Mouse (Mus musculus) midbrain, postnatal 0 days (tissue): ENCODE results near the gene Mettl25. TPM values are rescaled to one million over a fixed set of nuclear protein-coding genes. Genes with fewer than 3 reads are reported as not detected.

ENCODE experiments used
- ATAC-seq: fragments of 200-750 bp; cut with Nextera tagmentation; 2 replicates; pipeline ENCODE4 v1.8.0; 2017; ENCODE audit warnings: moderate number of reproducible peaks, mild to moderate bottlenecking, moderate TSS enrichment, moderate library complexity; ENCODE audit not compliant: low FRiP score
- DNase-seq: peaks from one replicate; pipeline ENCODE4 v3.0.0-alpha.2; 2015; ENCODE audit warnings: low spot score
- H3K27ac ChIP-seq: fragments of 300-500 bp; sonication (generic); 2 replicates; pipeline ENCODE4 v1.5.1; 2014; ENCODE audit warnings: low read depth, mild to moderate bottlenecking, low read length, mixed read lengths
- H3K27me3 ChIP-seq: fragments of 300-500 bp; sonication (generic); 2 replicates; pipeline ENCODE4 v1.6.1; 2014; ENCODE audit warnings: low read length, control low read depth, mixed read lengths; ENCODE audit not compliant: insufficient read depth
- H3K36me3 ChIP-seq: fragments of 300-500 bp; sonication (generic); 2 replicates; pipeline ENCODE4 v1.6.1; 2014; ENCODE audit warnings: low read length, control low read depth, mixed read lengths; ENCODE audit not compliant: insufficient read depth
- H3K4me1 ChIP-seq: fragments of 300-500 bp; sonication (generic); 2 replicates; pipeline ENCODE4 v1.6.1; 2014; ENCODE audit warnings: mild to moderate bottlenecking, control low read depth, antibody characterized with exemption, low read length, mixed read lengths; ENCODE audit not compliant: insufficient read depth
- H3K4me2 ChIP-seq: fragments of 300-500 bp; sonication (generic); 2 replicates; pipeline ENCODE4 v1.6.1; 2014; ENCODE audit warnings: low read depth, mild to moderate bottlenecking, low read length, mixed read lengths; ENCODE audit not compliant: poor library complexity, severe bottlenecking
- H3K4me3 ChIP-seq: fragments of 300-500 bp; sonication (generic); 2 replicates; pipeline ENCODE4 v1.5.1; 2014; ENCODE audit warnings: low read depth, mild to moderate bottlenecking, low read length, moderate library complexity
- H3K9ac ChIP-seq: fragments of 300-500 bp; sonication (generic); replicated peaks from 2 replicates; pipeline ENCODE4 v1.6.1; 2014; ENCODE audit warnings: mild to moderate bottlenecking, low read length, moderate library complexity, mixed read lengths; ENCODE audit not compliant: poor library complexity, severe bottlenecking
- H3K9me3 ChIP-seq: fragments of 300-500 bp; sonication (generic); 2 replicates; pipeline ENCODE4 v1.6.1; 2016; ENCODE audit warnings: low read length, control low read depth
- CTCF ChIP-seq: IDR thresholded peaks from 2 replicates; pipeline ENCODE4 v1.5.1; 2016; ENCODE audit warnings: antibody characterized with exemption, mild to moderate bottlenecking
- WGBS: fragments of 180-500 bp; shearing (Covaris S2); extraction: QIAGEN DNeasy Blood & Tissue Kit; methylation state at CpG from one replicate; pipeline ENCODE4 v1.1.7; 2014; 5-methylcytosine and 5-hydroxymethylcytosine counted together
- polyA plus RNA-seq: library from polyadenylated mRNA; unstranded; fragments of >200 nt; fragmentation: Nextera tagmentation; extraction: Ambion mirVana; gene quantifications from 2 replicates; pipeline ENCODE4 v1.2.1, GENCODE M21; 2015
- total RNA-seq: library from RNA; depleted of rRNA; stranded (reverse); fragments of >200 nt; gene quantifications from 2 replicates; pipeline ENCODE4 v1.2.3, GENCODE M21; 2014; rRNA removed

Mettl25 gene
- total and polyA plus RNA-seq, 2 experiments from 2014 or later = 17.7 to 29.7 TPM

DNA sequence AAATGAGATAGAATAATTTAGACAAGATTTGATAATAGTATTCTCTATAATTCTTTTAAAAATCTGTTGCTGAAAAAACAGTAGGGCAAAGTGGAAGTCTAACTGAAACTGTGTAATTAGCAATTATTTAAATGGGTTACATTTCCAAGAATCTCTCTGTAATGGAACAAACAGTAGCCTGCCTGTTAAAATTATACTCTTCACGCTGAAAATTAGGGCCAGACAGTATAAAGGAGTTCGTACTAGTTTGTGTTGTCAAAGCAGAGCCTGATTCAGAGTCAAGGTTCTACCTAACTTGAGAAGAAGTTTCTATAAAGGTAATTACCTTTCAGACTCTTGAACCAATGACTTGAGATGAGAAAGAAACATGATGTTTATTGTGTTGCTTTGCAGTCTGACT, 113.4 kb downstream of the Mettl25 start:
- WGBS = 68% methylated on average over 2 of the region's 2 CpGs
- H3K4me1 ChIP-seq = no peaks in the 10 kb centered on the region
- no peak for DNase-seq

DNA sequence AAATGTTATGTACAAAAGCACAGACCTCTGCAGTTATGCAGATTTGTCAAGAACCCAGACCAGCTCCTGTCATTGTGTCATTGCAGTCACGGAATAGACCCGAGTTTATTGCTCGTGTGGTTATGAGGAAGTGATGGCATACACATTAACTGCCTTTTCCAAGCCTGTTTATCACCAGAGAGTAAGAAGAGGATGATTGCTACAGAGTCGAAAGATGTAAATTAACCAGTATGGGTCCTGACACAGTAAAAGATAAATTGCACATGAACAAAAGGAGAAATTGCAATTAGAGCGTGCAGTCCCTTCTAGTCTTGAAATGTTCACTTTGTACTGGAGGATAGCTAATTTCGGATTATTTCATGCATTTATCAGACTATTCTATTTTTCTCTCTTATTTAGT, 113.8 kb downstream of the Mettl25 start:
- WGBS = 78% methylated on average over 6 of the region's 6 CpGs
- H3K9me3 ChIP-seq = no peaks in the 10 kb centered on the region
- H3K4me3 ChIP-seq = no peak overlapping the region
- TF ChIP-seq CTCF = no peak
- DNase-seq = no peak
- H3K4me1 ChIP-seq = no peaks in the 10 kb centered on the region
- no peak for ATAC-seq
- no peak overlapping the region for H3K27ac ChIP-seq
- H3K9ac ChIP-seq = no peak overlapping the region
- no peak overlapping the region for H3K4me2 ChIP-seq
- no peaks in the 10 kb centered on the region for H3K36me3 ChIP-seq
- H3K27me3 ChIP-seq = no peaks in the 10 kb centered on the region

More for the DNA sequence above, 113.4 kb downstream of the Mettl25 start:
- ATAC-seq = no peak
- no peak overlapping the region for H3K4me3 ChIP-seq
- no peak for TF ChIP-seq CTCF
- H3K36me3 ChIP-seq = no peaks in the 10 kb centered on the region
- H3K27me3 ChIP-seq = no peaks in the 10 kb centered on the region
- H3K27ac ChIP-seq = no peak overlapping the region
- no peak overlapping the region for H3K4me2 ChIP-seq
- H3K9me3 ChIP-seq = no peaks in the 10 kb centered on the region
- no peak overlapping the region for H3K9ac ChIP-seq

DNA sequence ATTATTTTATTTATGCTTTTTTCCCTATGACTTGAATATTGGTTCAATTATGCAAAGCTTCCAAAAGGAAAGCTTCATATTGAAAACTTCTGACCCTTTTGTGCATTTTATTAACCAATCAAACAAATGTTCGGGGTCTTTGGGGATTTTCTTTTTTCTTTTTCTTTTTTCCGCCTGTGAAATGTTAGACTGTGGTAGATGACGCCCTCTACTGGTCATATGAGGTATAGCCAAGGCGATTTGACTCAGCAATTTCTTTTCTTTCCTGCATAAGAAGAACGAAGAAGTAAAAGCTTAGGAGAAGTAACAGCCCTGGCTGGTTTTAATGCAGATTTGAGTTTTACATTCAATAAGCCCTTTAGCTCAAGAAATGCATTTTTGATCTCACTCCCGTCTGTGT, 126.3 kb downstream of the Mettl25 start:
- no peaks in the 10 kb centered on the region for H3K4me1 ChIP-seq
- H3K4me2 ChIP-seq = no peak overlapping the region
- ATAC-seq = no peak
- H3K36me3 ChIP-seq = no peaks in the 10 kb centered on the region
- DNase-seq = peak; percentile 83
- no peaks in the 10 kb centered on the region for H3K9me3 ChIP-seq
- no peaks in the 10 kb centered on the region for H3K27me3 ChIP-seq
- no peak overlapping the region for H3K27ac ChIP-seq
- no peak overlapping the region for H3K4me3 ChIP-seq
- H3K9ac ChIP-seq = no peak overlapping the region
- TF ChIP-seq CTCF = peak; percentile 91
- WGBS = 4% methylated on average over 6 of the region's 6 CpGs

DNA sequence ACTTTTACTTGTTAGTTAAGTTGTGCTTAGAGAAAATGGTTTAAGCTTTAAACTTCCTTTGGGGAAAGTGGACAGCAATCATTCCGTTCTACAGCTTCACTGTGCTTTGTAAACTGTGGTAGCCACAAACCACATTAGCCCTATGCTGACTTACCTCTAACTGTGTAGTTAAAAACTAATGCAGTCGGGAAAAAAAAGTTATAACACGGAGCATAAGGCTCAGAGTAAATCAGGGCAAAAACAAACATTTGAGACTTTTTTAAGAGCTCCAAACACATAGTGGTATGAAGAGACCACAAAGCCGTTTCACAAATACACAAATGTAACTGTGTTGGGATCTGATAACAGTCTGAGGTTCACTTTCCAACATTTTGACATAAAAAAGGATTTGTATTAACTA, 126.8 kb downstream of the Mettl25 start:
- Histone ChIP-seq H3K36me3 (no peaks in the 10 kb centered on the region), H3K27ac (no peak overlapping the region), H3K9me3 (no peaks in the 10 kb centered on the region), H3K4me1 (no peaks in the 10 kb centered on the region), H3K27me3 (no peaks in the 10 kb centered on the region), H3K9ac (no peak overlapping the region), H3K4me3 (no peak overlapping the region), H3K4me2 (no peak overlapping the region)
- ATAC-seq (no peak), DNase-seq (no peak)
- TF ChIP-seq CTCF = no peak
- 66% methylated on average over 4 of the region's 4 CpGs for WGBS

DNA sequence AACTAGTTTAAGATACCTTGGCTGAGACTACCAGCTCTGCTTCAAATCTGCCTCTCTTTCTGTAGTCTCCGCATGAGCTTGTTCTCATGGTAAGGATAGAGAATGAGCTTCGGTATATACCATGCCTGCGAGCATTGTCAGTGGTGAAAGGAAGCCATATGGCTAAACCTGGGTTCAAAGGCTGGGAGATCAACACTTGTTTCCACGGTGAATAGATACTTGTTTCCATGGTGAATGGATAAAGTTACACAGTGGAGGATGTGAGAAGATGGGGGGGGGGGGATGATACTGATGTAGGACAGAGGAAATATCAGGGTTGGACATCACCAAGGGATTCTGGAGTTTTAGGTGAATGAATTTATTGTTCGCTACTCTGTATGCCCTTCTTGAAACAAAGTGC, 128.0 kb downstream of the Mettl25 start:
- no peak for DNase-seq
- Histone ChIP-seq H3K4me1 (no peaks in the 10 kb centered on the region), H3K27ac (no peak overlapping the region), H3K36me3 (no peaks in the 10 kb centered on the region), H3K4me3 (no peak overlapping the region), H3K27me3 (no peaks in the 10 kb centered on the region), H3K9ac (no peak overlapping the region), H3K4me2 (no peak overlapping the region), H3K9me3 (no peaks in the 10 kb centered on the region)
- TF ChIP-seq CTCF = no peak
- 39% methylated on average over 5 of the region's 5 CpGs for WGBS
- ATAC-seq = no peak

Other genes starting within 250 kb of the Mettl25 start
- gene Ccdc59, start 313 bp downstream of the Mettl25 start, total RNA-seq = 13.0 and 19.0 TPM in 2 replicates
- gene Ccdc59, start 313 bp downstream of the Mettl25 start, polyA plus RNA-seq = 41.0 and 46.4 TPM in 2 replicates